Mouse (Mus musculus): Measurements from ENCODE around the gene Angptl4. TPM values are rescaled to one million over a fixed set of nuclear protein-coding genes. Genes with fewer than 3 reads are reported as not detected.
"Not testable (repeated sequence)": the region's sequence is repeated elsewhere in the genome, so short reads cannot be mapped to it uniquely, and the experiment has no call there.

Angptl4 gene
- total RNA-seq, 2 experiments from 2014 or later, result 47.8 to 111 TPM

GRCm38 (mm10) chr17:33759767-33760254 lies 21.8 kb downstream of the Angptl4 start:
- peak; percentile 95 to 96 for DNase-seq (ENCODE audit: low spot score in 2 of 2)

- no peak for DNase-seq (ENCODE audit: low spot score in 2 of 2)
These were observed 24.4 kb downstream of the Angptl4 start for GRCm38 (mm10) chr17:33757231-33757630.

GRCm38 (mm10) chr17:33756108-33756790 lies 25.4 kb downstream of the Angptl4 start:
- DNase-seq (ENCODE audit: low spot score in 2 of 2), result no peak

- DNase-seq (ENCODE audit: low spot score in 2 of 2), result peak; percentile 47 to 48
These were observed 26.1 kb downstream of the Angptl4 start for GRCm38 (mm10) chr17:33755418-33756107.

- no peak for DNase-seq (ENCODE audit: low spot score in 2 of 2)
These were observed 27.0 kb downstream of the Angptl4 start for GRCm38 (mm10) chr17:33754656-33755055.

GRCm38 (mm10) chr17:33752297-33752696 lies 29.3 kb downstream of the Angptl4 start:
- no peak for DNase-seq (ENCODE audit: low spot score in 2 of 2)

- peak in 1 of 2 experiments; percentile 13 for DNase-seq (ENCODE audit: low spot score in 2 of 2)
These were observed 30.4 kb downstream of the Angptl4 start for GRCm38 (mm10) chr17:33751181-33751580.

GRCm38 (mm10) chr17:33749451-33749850 lies 32.2 kb downstream of the Angptl4 start:
- DNase-seq (ENCODE audit: low spot score in 2 of 2), result no peak

GRCm38 (mm10) chr17:33746011-33746410 lies 35.6 kb downstream of the Angptl4 start:
- DNase-seq (ENCODE audit: low spot score in 2 of 2), result no peak

GRCm38 (mm10) chr17:33744686-33745384 lies 36.8 kb downstream of the Angptl4 start:
- DNase-seq (ENCODE audit: low spot score in 2 of 2), result no peak

- DNase-seq (ENCODE audit: low spot score in 2 of 2), result no peak
These were observed 39.2 kb downstream of the Angptl4 start for GRCm38 (mm10) chr17:33742420-33742819.

- DNase-seq (ENCODE audit: low spot score in 2 of 2), result not testable (repeated sequence)
These were observed 48.1 kb downstream of the Angptl4 start for GRCm38 (mm10) chr17:33733526-33733925.

- not testable (repeated sequence) for DNase-seq (ENCODE audit: low spot score in 2 of 2)
These were observed 49.0 kb downstream of the Angptl4 start for GRCm38 (mm10) chr17:33732556-33733083.

- DNase-seq (ENCODE audit: low spot score in 2 of 2), result no peak
These were observed 52.4 kb downstream of the Angptl4 start for GRCm38 (mm10) chr17:33729215-33729614.

GRCm38 (mm10) chr17:33728396-33728795 lies 53.2 kb downstream of the Angptl4 start:
- no peak for DNase-seq (ENCODE audit: low spot score in 2 of 2)

Other genes starting within 250 kb of the Angptl4 start
- gene Myo1f, start 226.1 kb downstream of the Angptl4 start, total RNA-seq (2021), result 1 to 10 TPM; 3.2 to 5.8 TPM
- 10 to 100 TPM; 28.9 to 31.8 TPM for gene Zfp414, start 152.7 kb downstream of the Angptl4 start, total RNA-seq (2021)
- under 1 TPM in 1 of 2 experiments, not detected in 1; 0.38 TPM for gene Pram1, start 143.8 kb downstream of the Angptl4 start, total RNA-seq (2021)
- gene Hnrnpm, start 95.0 kb downstream of the Angptl4 start, total RNA-seq (2021), result 100 to 1,000 TPM; 169 to 184 TPM
- gene March2, start 63.2 kb downstream of the Angptl4 start, total RNA-seq (2021), result 100 to 1,000 TPM; 122 to 124 TPM
- 100 to 1,000 TPM; 208 to 255 TPM for gene Rab11b, start 21.3 kb downstream of the Angptl4 start, total RNA-seq (2021)
- gene Kank3, start 28.7 kb upstream of the Angptl4 start, total RNA-seq (2021), result 10 to 100 TPM; 66.2 to 93.4 TPM
- gene Rps28, start 42.7 kb upstream of the Angptl4 start, total RNA-seq (2021), result 1,000 to 10,000 TPM; 1,292 to 1,451 TPM
- 100 to 1,000 TPM; 487 to 498 TPM for gene Ndufa7, start 42.7 kb upstream of the Angptl4 start, total RNA-seq (2021)
- 10 to 100 TPM; 24.0 to 39.7 TPM for gene Cd320, start 61.3 kb upstream of the Angptl4 start, total RNA-seq (2021)
- not detected for gene Gm7029, start 92.0 kb upstream of the Angptl4 start, total RNA-seq (2021)
- gene Kifc1, start 108.8 kb upstream of the Angptl4 start, total RNA-seq (2021), result 1 to 10 TPM in 1 of 2 experiments, under 1 TPM in 1; 0.86 to 1.8 TPM
- gene Platr17, start 123.3 kb upstream of the Angptl4 start, total RNA-seq (2021), result not detected
- gene Daxx, start 127.6 kb upstream of the Angptl4 start, total RNA-seq (2021), result 10 to 100 TPM; 25.5 to 29.7 TPM
- gene Tapbp, start 134.1 kb upstream of the Angptl4 start, total RNA-seq (2021), result 100 to 1,000 TPM; 179 to 234 TPM
- 10 to 100 TPM; 20.3 to 23.3 TPM for gene Zbtb22, start 134.1 kb upstream of the Angptl4 start, total RNA-seq (2021)
- 10 to 100 TPM; 42.8 to 46.3 TPM for gene Rgl2, start 147.7 kb upstream of the Angptl4 start, total RNA-seq (2021)
- 10 to 100 TPM; 79.6 to 90.7 TPM for gene Pfdn6, start 158.5 kb upstream of the Angptl4 start, total RNA-seq (2021)
- 10 to 100 TPM; 29.2 to 35.7 TPM for gene Wdr46, start 158.8 kb upstream of the Angptl4 start, total RNA-seq (2021)
- 1 to 10 TPM; 3.9 to 5.0 TPM for gene B3galt4, start 169.7 kb upstream of the Angptl4 start, total RNA-seq (2021)
- 10 to 100 TPM; 51.1 to 53.5 TPM for gene Vps52, start 174.0 kb upstream of the Angptl4 start, total RNA-seq (2021)
- 100 to 1,000 TPM; 672 to 676 TPM for gene Rps18, start 174.2 kb upstream of the Angptl4 start, total RNA-seq (2021)
- 1,000 to 10,000 TPM in 1 of 2 experiments, 100 to 1,000 TPM in 1; 550 to 1,344 TPM for gene H2-K1, start 218.5 kb upstream of the Angptl4 start, total RNA-seq (2021)
- gene Ring1, start 242.8 kb upstream of the Angptl4 start, total RNA-seq (2021), result 10 to 100 TPM; 43.9 to 45.5 TPM
- gene H2-Ke6, start 246.2 kb upstream of the Angptl4 start, total RNA-seq (2021), result 100 to 1,000 TPM; 246 to 274 TPM
- gene Slc39a7, start 249.9 kb upstream of the Angptl4 start, total RNA-seq (2021), result 100 to 1,000 TPM; 131 to 156 TPM
- gene Rxrb, start 250.0 kb upstream of the Angptl4 start, total RNA-seq (2021), result 10 to 100 TPM; 55.9 to 58.2 TPM

Measured in adrenal gland, adult 18-20 months (tissue).